Mouse (Mus musculus): Measurements from ENCODE around the gene Ctla4. TPM values are rescaled to one million over a fixed set of nuclear protein-coding genes. Genes with fewer than 3 reads are reported as not detected.

Gene Ctla4
- polyA plus RNA-seq (2017; shearing (Covaris generic)) = 387 TPM

GRCm38 (mm10) chr1:60886981-60887380 lies at the start of gene Ctla4:
Gene Ctla4 (plus strand): TSS chr1:60887000.

Other genes with a start within 250 kb of the Ctla4 start
- gene Cd28, start 170.2 kb upstream of the Ctla4 start, polyA plus RNA-seq (2017; shearing (Covaris generic)) = 220 TPM
- gene Icos, start 90.9 kb downstream of the Ctla4 start, polyA plus RNA-seq (2017; shearing (Covaris generic)) = 395 TPM

Measured in activated CD4-positive, CD25-positive, alpha-beta regulatory T cell, adult 9 weeks (primary cell).